Mouse (Mus musculus): ENCODE data around the gene 1700015F17Rik. TPM values are rescaled to one million over a fixed set of nuclear protein-coding genes. Genes with fewer than 3 reads are reported as not detected.

The 1700015F17Rik gene
- polyA plus RNA-seq, 1 experiment from 2014 or later: not detected

DNA sequence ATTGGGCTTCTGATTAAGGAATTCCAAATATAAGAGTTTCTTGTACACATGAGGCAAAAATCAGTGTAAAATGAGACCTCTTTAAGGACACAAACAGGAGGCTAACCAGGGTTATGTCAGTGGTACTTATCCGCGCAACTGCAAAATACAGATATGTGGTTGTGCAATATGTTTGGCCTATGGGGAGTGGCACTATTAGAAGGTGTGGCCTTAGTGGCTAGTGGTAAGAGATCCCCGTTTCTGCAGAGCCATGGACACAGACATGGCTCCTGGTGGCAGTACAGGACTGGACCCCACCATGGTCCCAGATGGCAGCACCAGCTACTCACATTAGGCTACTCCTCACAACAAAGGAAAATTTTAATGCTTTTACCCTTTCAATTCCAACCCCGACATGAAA is 16.1 kb upstream of the 1700015F17Rik start:
- Histone ChIP-seq H3K4me1 (no peaks in the 10 kb centered on the region), H3K27ac (no peak overlapping the region), H3K27me3 (peaks cover 6% of the 10 kb centered on the region; the same call in 1 of the 2 replicates), H3K9me3 (no peaks in the 10 kb centered on the region), H3K4me3 (no peak overlapping the region), H3K4me2 (no peak overlapping the region), H3K36me3 (no peaks in the 10 kb centered on the region), H3K9ac (no peak overlapping the region)
- no peak for ATAC-seq (ENCODE audit: insufficient number of reproducible peaks, low FRiP score, low TSS enrichment, low read depth)
- 82% methylated on average over 4 of the region's 4 CpGs for WGBS

DNA sequence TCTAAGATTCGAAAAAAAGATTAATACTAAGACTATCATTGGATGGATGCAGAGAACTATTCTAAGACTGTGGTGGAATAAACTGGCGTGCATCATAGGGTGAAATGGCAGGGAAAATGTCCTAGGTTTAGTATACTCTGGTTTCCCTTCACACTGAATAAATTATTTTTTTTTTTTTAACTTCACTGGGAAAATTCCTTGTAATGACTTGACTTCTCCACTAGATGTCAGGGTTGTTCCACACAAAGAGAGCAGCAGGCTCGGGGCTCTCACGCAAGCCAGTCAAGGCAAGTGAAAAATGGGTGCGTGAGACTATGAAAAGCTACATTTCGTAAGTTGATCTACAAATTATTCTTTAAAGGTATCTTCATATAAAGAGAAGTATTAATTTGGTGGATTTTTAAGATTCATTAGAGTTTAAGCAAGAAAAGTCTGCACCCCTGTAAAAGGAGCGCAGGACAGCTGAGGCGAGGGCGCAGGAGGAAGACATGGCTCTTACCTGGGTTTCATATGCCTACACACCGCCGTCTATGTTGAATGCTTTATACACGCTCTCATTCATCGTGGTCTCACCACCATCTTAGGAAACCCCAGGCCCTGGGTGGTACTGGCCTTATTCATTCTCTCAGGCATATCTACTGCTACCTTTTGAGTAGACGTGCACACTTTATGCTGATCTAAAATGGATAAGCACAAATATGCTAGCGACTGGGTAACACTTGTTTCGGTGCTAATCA is 15.5 kb upstream of the 1700015F17Rik start:
- Histone ChIP-seq H3K4me3 (no peak overlapping the region), H3K4me2 (no peak overlapping the region), H3K27me3 (peaks cover 6% of the 10 kb centered on the region; the same call in 1 of the 2 replicates), H3K4me1 (no peaks in the 10 kb centered on the region), H3K9ac (no peak overlapping the region), H3K36me3 (no peaks in the 10 kb centered on the region), H3K9me3 (no peaks in the 10 kb centered on the region), H3K27ac (no peak overlapping the region)
- 41% methylated on average over 16 of the region's 16 CpGs for WGBS
- ATAC-seq (ENCODE audit: insufficient number of reproducible peaks, low FRiP score, low TSS enrichment, low read depth): no peak

DNA sequence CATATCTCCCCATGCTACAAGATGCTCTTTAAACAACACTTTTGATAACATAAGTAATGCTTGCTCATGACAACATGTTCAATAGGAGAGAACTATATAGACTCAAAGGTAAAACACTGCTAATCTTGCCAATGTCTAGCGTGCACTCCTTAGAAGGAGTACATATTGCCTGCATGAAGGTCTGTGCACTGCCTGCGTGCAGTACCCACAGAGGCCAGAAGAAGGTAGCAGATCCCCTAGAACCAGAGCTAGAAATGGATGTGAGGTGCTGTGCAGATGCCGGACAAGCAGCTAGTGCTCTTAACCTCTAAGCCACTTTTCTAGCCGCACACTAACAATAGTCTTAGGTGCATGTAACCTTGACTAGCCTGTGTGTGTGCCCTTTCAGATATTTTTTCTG is 13.2 kb upstream of the 1700015F17Rik start:
- no peak overlapping the region for H3K27ac ChIP-seq
- no peaks in the 10 kb centered on the region for H3K9me3 ChIP-seq
- no peaks in the 10 kb centered on the region for H3K4me1 ChIP-seq
- H3K36me3 ChIP-seq: no peaks in the 10 kb centered on the region
- ATAC-seq (ENCODE audit: insufficient number of reproducible peaks, low FRiP score, low TSS enrichment, low read depth): no peak
- no peak overlapping the region for H3K4me2 ChIP-seq
- WGBS: 92% methylated on average over 4 of the region's 4 CpGs
- H3K4me3 ChIP-seq: no peak overlapping the region
- H3K9ac ChIP-seq: no peak overlapping the region
- H3K27me3 ChIP-seq: peaks cover 6% of the 10 kb centered on the region; the same call in 1 of the 2 replicates

DNA sequence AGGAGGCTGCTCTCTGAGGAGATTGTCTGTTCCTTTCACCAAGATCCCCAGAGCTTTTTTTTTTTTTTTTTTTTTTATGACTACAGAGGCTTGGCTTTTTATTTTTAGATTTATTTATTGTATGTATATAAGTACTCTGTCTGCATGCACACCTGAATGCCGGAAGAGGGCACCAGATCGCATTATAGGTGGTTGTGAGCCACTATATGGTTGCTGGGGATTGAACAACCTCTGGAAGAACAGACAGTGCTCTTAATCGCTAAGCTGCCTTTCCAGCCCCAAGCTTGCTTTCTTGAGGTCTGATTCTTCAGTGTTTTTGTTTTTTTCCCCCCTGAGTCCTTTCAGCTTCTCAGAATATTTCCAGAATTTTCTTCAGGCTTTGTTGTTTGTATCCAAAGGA is 7.1 kb upstream of the 1700015F17Rik start:
- WGBS: 46% methylated on average over 3 of the region's 3 CpGs
- Histone ChIP-seq H3K27ac (no peak overlapping the region), H3K9me3 (no peaks in the 10 kb centered on the region), H3K36me3 (no peaks in the 10 kb centered on the region), H3K4me1 (no peaks in the 10 kb centered on the region), H3K9ac (no peak overlapping the region), H3K4me2 (no peak overlapping the region), H3K4me3 (no peak overlapping the region), H3K27me3 (no peaks in the 10 kb centered on the region)
- no peak for ATAC-seq (ENCODE audit: insufficient number of reproducible peaks, low FRiP score, low TSS enrichment, low read depth)

DNA sequence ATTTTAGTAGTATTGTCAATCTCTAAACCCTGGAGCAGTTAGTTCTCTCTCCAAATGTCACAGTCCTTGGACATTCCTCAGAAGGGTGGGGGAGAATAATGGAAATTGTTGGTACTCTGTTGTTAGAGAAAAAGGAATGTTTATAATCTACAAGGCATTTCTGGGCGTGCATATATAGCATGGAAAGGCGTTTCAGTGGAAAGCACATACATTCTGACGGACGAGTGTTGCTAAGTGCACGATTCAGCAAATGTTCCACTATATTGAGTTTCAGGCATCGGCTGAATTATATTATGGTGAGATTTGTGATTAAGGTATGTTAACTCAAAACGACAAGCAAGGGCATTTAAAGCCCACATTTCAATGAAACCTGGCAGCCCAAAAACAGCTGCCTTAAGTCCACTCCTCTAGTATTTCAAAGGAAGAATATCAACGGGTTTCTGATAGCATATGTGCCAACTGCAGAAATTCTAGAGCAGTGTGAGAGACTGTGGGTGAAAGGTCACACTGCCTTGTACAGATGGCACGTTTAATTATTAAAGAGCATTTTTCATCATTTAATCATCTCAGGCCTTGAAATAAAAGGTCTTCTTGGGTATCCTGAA is 4.4 kb upstream of the 1700015F17Rik start:
- no peak for ATAC-seq (ENCODE audit: insufficient number of reproducible peaks, low FRiP score, low TSS enrichment, low read depth)
- Histone ChIP-seq H3K9ac (no peak overlapping the region), H3K36me3 (no peaks in the 10 kb centered on the region), H3K4me2 (no peak overlapping the region), H3K27ac (no peak overlapping the region), H3K4me1 (no peaks in the 10 kb centered on the region), H3K9me3 (no peaks in the 10 kb centered on the region), H3K4me3 (no peak overlapping the region), H3K27me3 (no peaks in the 10 kb centered on the region)
- WGBS: 45% methylated on average over 9 of the region's 9 CpGs

DNA sequence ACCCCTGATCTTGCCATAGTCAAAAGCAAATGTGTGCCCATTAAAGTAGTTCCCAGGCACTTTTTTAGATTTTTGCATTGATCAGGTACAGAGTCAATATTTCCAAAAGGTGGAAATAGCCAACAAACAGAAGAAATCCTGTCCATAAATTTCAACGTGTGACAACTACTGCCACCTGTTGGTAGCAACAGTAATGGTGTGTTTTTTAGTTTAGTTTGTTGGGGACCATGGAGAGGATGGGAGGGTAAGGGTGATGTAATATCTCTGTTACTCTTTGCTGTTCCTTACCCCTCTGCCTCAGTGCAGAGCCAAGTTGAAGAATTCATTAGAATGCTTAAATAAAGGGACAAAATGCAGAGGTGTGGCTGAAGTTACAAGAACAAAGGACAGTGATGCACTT is 2.7 kb upstream of the 1700015F17Rik start:
- Histone ChIP-seq H3K9ac (no peak overlapping the region), H3K4me2 (no peak overlapping the region), H3K36me3 (no peaks in the 10 kb centered on the region), H3K27ac (no peak overlapping the region), H3K27me3 (no peaks in the 10 kb centered on the region), H3K4me3 (no peak overlapping the region), H3K4me1 (no peaks in the 10 kb centered on the region), H3K9me3 (no peaks in the 10 kb centered on the region)
- ATAC-seq (ENCODE audit: insufficient number of reproducible peaks, low FRiP score, low TSS enrichment, low read depth): no peak
- 0% methylated on average over 1 of the region's 1 CpGs for WGBS

DNA sequence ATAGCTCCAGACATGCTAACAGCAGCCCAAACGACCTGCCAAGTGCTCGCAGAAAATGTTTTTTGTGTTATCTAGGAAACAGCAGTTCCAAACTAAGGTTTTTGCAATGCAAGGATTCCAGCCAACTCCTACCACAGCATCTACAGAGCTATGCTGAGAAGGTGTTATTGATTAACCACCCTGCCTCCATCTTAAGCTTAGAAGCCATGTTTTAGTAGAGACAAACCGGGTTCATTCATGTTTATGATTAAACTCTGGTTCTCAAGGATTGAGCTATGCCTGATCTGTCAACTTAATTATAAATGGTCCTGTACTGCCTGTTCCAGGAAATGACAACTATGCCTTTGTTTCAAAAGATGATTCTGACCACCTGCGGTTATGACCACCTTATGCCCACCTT is 2.8 kb downstream of the 1700015F17Rik start:
- WGBS: 72% methylated on average over 4 of the region's 4 CpGs
- no peak overlapping the region for H3K4me2 ChIP-seq
- H3K27ac ChIP-seq: no peak overlapping the region
- no peaks in the 10 kb centered on the region for H3K9me3 ChIP-seq
- no peaks in the 10 kb centered on the region for H3K27me3 ChIP-seq
- H3K36me3 ChIP-seq: no peaks in the 10 kb centered on the region
- no peaks in the 10 kb centered on the region for H3K4me1 ChIP-seq
- no peak for ATAC-seq (ENCODE audit: insufficient number of reproducible peaks, low FRiP score, low TSS enrichment, low read depth)
- H3K4me3 ChIP-seq: no peak overlapping the region
- no peak overlapping the region for H3K9ac ChIP-seq

DNA sequence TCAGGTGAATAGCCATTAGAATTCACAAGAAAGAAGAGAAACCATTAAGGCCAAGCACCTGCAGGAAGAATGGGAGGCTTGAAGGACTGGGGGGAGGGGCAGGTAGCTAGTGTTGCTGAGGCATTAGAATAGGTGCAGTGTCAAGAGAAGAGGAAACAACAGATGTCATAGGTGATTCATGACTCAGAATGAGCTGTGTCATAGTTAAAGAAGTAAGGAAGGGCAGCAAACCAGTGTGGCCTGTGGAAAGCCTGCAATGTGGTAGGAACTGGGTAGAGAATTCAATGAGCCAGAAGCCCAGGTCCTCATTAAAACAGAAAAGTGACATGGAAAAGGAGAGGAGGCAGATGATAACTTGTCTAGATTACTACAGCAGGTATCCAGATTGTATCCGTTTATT is 13.7 kb downstream of the 1700015F17Rik start:
- no peak overlapping the region for H3K4me3 ChIP-seq
- H3K27ac ChIP-seq: no peak overlapping the region
- no peaks in the 10 kb centered on the region for H3K4me1 ChIP-seq
- no peaks in the 10 kb centered on the region for H3K9me3 ChIP-seq
- no peaks in the 10 kb centered on the region for H3K27me3 ChIP-seq
- H3K9ac ChIP-seq: no peak overlapping the region
- H3K4me2 ChIP-seq: no peak overlapping the region
- ATAC-seq (ENCODE audit: insufficient number of reproducible peaks, low FRiP score, low TSS enrichment, low read depth): no peak
- WGBS: 60% methylated on average over 1 of the region's 1 CpGs
- H3K36me3 ChIP-seq: no peaks in the 10 kb centered on the region

DNA sequence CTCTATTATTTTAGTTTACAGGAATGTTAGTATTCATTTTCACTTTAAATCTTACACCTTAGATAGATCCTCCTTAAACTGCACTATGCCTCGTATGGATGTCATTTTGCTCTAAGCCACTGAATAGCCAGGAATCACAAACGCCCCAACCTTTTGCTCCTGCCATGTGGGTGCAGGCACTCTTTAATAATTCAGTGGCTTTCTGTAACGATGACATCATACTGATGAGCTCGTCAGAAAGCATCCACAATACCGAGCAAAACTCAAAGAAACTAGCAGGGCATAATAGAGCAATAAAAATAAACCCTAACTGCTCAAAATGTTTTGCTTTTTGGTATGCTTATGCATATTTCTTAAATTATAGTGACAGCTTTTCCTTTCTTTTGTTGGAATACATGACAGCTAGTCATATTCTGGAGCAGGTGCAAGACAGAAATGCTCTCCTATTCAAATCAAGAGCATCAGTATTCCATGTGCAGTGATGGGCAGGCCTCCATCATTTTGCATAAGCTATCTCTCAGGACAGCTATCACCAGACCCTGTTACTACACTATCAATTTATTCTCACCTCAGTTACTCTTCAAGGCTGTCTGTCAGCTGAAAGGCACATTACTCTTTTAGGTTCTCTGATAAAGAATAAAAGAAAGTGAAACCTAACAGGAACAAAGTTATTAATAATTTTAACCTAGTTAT is 47.1 kb downstream of the 1700015F17Rik start:
- H3K4me1 ChIP-seq: no peaks in the 10 kb centered on the region
- H3K27me3 ChIP-seq: no peaks in the 10 kb centered on the region
- no peaks in the 10 kb centered on the region for H3K9me3 ChIP-seq
- no peak overlapping the region for H3K9ac ChIP-seq
- H3K4me2 ChIP-seq: no peak overlapping the region
- WGBS: 59% methylated on average over 5 of the region's 5 CpGs
- H3K27ac ChIP-seq: no peak overlapping the region
- ATAC-seq (ENCODE audit: insufficient number of reproducible peaks, low FRiP score, low TSS enrichment, low read depth): no peak
- no peaks in the 10 kb centered on the region for H3K36me3 ChIP-seq
- H3K4me3 ChIP-seq: no peak overlapping the region

DNA sequence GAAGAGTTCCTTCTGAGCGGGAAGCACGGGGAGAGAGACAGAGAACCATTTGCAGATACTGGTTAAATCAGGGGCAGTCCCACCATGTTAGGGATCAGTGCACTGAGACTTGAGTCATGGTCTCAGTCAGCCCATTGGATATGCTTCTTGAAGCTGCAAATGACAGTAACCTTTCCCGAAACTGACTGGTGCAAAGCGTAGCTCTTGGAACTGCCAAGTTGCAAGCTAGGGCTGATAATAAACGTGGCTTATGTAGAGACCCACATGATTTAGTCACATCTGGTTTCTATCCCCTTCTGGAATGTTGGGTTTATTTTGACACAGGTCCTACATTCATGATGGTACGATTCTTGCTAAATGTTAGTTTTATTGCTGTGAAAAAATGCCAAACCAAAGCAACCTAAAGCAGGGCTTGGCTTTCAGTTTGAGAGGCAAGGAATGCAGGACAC is 55.2 kb downstream of the 1700015F17Rik start:
- Histone ChIP-seq H3K9me3 (no peaks in the 10 kb centered on the region), H3K36me3 (no peaks in the 10 kb centered on the region), H3K9ac (no peak overlapping the region), H3K27me3 (no peaks in the 10 kb centered on the region), H3K27ac (no peak overlapping the region), H3K4me1 (0 out of 2 replicates have a peak, but pooled peaks cover 3% of the 10 kb centered on the region), H3K4me2 (no peak overlapping the region), H3K4me3 (no peak overlapping the region)
- WGBS: 46% methylated on average over 6 of the region's 6 CpGs
- no peak for ATAC-seq (ENCODE audit: insufficient number of reproducible peaks, low FRiP score, low TSS enrichment, low read depth)

DNA sequence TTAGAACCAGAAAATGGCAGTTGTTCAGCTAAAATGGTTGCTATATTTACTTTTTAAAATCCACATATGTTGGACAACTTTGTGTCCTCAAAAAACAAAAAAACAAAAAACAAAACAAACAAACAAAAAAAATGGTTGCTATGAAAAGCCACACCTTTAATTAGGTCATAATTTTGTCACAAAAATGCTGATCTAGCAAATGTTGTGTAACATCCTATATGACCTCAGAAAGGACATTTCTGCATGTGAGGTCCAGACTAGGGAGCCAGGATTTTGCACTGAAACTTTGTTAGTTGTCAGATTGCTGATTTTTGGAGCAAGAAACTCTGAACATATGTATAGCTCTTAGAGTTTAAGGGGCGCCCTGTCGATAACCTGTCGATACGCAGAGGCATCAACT is 55.9 kb downstream of the 1700015F17Rik start:
- WGBS: 95% methylated on average over 4 of the region's 4 CpGs
- Histone ChIP-seq H3K9me3 (no peaks in the 10 kb centered on the region), H3K27ac (no peak overlapping the region), H3K4me1 (0 out of 2 replicates have a peak, but pooled peaks cover 3% of the 10 kb centered on the region), H3K9ac (no peak overlapping the region), H3K4me2 (no peak overlapping the region), H3K4me3 (no peak overlapping the region), H3K36me3 (no peaks in the 10 kb centered on the region), H3K27me3 (no peaks in the 10 kb centered on the region)
- no peak for ATAC-seq (ENCODE audit: insufficient number of reproducible peaks, low FRiP score, low TSS enrichment, low read depth)

DNA sequence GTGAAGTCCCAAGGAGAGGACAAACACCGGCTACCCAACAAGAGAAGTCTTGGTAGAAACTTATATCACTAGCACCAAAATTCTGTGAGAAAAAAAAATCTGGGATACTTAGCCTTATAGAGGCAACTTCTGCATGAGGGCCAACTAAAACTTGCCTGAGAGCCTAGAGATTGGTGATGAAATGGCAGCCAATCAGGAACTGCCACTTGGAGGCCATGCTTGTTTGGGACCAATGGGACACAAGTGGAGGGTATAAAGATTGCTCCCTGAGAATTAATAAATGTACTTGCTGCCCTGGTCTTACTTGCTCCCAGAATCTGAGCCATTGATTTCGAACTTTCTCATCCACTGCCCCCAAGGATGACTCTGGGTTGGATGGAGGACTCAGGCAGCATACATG is 57.5 kb downstream of the 1700015F17Rik start:
- Histone ChIP-seq H3K9ac (no peak overlapping the region), H3K27ac (no peak overlapping the region), H3K27me3 (no peaks in the 10 kb centered on the region), H3K9me3 (no peaks in the 10 kb centered on the region), H3K36me3 (no peaks in the 10 kb centered on the region), H3K4me1 (0 out of 2 replicates have a peak, but pooled peaks cover 3% of the 10 kb centered on the region), H3K4me2 (no peak overlapping the region), H3K4me3 (no peak overlapping the region)
- ATAC-seq (ENCODE audit: insufficient number of reproducible peaks, low FRiP score, low TSS enrichment, low read depth): no peak
- whole genome bisulfite sequencing: 84% methylated on average over 2 of the region's 2 CpGs

Data from limb, embryonic 15.5 days (tissue).